In the genomic region with DNA sequence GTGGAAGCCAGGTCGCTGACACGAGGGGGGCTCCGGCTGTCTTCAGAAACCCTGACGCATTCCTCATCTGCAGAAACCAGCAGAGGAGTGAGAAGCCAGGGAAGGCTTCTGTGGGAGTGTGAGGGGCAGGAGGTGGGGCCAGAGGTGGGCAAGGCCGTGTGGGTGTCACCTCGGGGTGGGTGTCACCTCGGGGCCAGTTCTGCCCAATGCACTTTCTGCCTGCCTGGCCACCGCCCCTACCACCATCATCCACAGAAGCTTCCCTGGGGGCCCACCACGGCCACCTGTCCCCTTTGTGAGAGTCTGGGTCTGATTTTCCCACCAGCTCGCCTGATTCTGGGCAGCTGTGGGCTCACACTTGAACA, we compare ENCODE assay signal across 18 mouse cellular contexts. TPM values are rescaled to one million over a fixed set of nuclear protein-coding genes. Genes with fewer than 3 reads are reported as not detected.
DNase-seq lines count a peak whose midpoint lies in the region; ATAC-seq and TF ChIP-seq lines count a peak whose summit lies in the region.
"Had no signal": no experiment of that assay in that cellular context is flagged by ENCODE, and none has a peak within 500 bp of the region (broad histone marks: within the 10 kb centered on the region; RNA-seq: fewer than 3 reads in every experiment).

No protein-coding gene starts in this region.

- no peaks in the 10 kb centered on the region for H3K9me3 ChIP-seq in heart, embryonic 13.5 days
- no peaks in the 10 kb centered on the region for H3K9me3 ChIP-seq in lung, postnatal 0 days (ENCODE audit: low read length)
- H3K9me3 ChIP-seq in liver, embryonic 13.5 days (replicated peaks), result peaks cover 5% of the 10 kb centered on the region; the same call in 1 of the 2 replicates
- H3K9me3 ChIP-seq: embryonic facial prominence, embryonic 12.5 days; heart, embryonic 15.5 days had no signal

- WGBS in heart, embryonic 13.5 days, result 38% methylated on average over 10 of the region's 10 CpGs
- 39% methylated on average over 10 of the region's 10 CpGs for WGBS in lung, postnatal 0 days
- 31% methylated on average over 10 of the region's 10 CpGs for WGBS in lung, adult 2 months
- WGBS in liver, embryonic 13.5 days (ENCODE audit: insufficient replicate concordance), result 40% methylated on average over 10 of the region's 10 CpGs

- peaks cover 26% of the 10 kb centered on the region for H3K4me1 ChIP-seq in heart, embryonic 13.5 days
- no peaks in the 10 kb centered on the region for H3K4me1 ChIP-seq in lung, postnatal 0 days (ENCODE audit: insufficient read depth, low read depth, low read length)
- 0 out of 2 replicates have a peak, but pooled peaks cover 2% of the 10 kb centered on the region for H3K4me1 ChIP-seq in lung, adult 2 months (ENCODE audit: control insufficient read depth, insufficient read depth, low read length)
- peaks cover 81% of the 10 kb centered on the region for H3K4me1 ChIP-seq in liver, embryonic 13.5 days (replicated peaks)
- H3K4me1 ChIP-seq: embryonic facial prominence, embryonic 12.5 days; forebrain, embryonic 13.5 days had no signal

- H3K27me3 ChIP-seq in heart, embryonic 13.5 days (replicated peaks), result peaks cover 32% of the 10 kb centered on the region
- H3K27me3 ChIP-seq in lung, postnatal 0 days (replicated peaks; ENCODE audit: insufficient read depth, low read length), result no peaks in the 10 kb centered on the region
- H3K27me3 ChIP-seq in liver, embryonic 13.5 days, result peaks cover 16% of the 10 kb centered on the region

- no peak for TF ChIP-seq CTCF in lung, postnatal 0 days (IDR thresholded peaks at IDR 0.05)
- no peak for TF ChIP-seq CTCF in lung, adult 2 months (IDR thresholded peaks at IDR 0.05; ENCODE audit: insufficient read depth, low read length)

- no peak for TF ChIP-seq EP300 in lung, postnatal 0 days (IDR thresholded peaks at IDR 0.05)

- H3K9ac ChIP-seq in heart, embryonic 13.5 days, result no peak overlapping the region
- 0 out of 2 replicates have a peak overlapping the region, but pooled peaks have one; percentile 48 for H3K9ac ChIP-seq in lung, postnatal 0 days (replicated peaks; ENCODE audit: low read depth)
- H3K9ac ChIP-seq in liver, embryonic 13.5 days, result peak overlapping the region; percentile 59
- H3K9ac ChIP-seq: embryonic facial prominence, embryonic 12.5 days; forebrain, embryonic 13.5 days; heart, embryonic 15.5 days had no signal

- DNase-seq in heart, adult 18-20 months, result no peak
- DNase-seq in lung, postnatal 0 days (ENCODE audit: low spot score), result no peak
- DNase-seq in lung, adult 2 months, result no peak
- no peak for DNase-seq in liver, embryonic 13.5 days
- no peak for DNase-seq in adrenal gland, postnatal 10 days
- no peak for DNase-seq in c-Kit-positive CD71-positive TER-119-positive erythroid progenitor cells, embryonic 14.5 days (ENCODE audit: low spot score)
- DNase-seq in embryo, embryonic 10 days (ENCODE audit: low spot score), result no peak
- DNase-seq: cerebellum, adult 9-11 months; midbrain, embryonic 14.5 days; thymus, postnatal 14 days had no signal

- TF ChIP-seq POLR2A in lung, adult 2 months (IDR thresholded peaks at IDR 0.05; ENCODE audit: borderline replicate concordance, extremely low read depth, low read depth, low read length), result no peak

- H3K4me3 ChIP-seq in heart, embryonic 13.5 days, result no peak overlapping the region
- no peak overlapping the region for H3K4me3 ChIP-seq in lung, postnatal 0 days (ENCODE audit: low read depth, low read length)
- no peak overlapping the region for H3K4me3 ChIP-seq in lung, adult 2 months (replicated peaks; ENCODE audit: extremely low read depth, low read depth, low read length)
- no peak overlapping the region for H3K4me3 ChIP-seq in liver, embryonic 13.5 days (replicated peaks)
- H3K4me3 ChIP-seq: forebrain, embryonic 13.5 days; heart, embryonic 15.5 days; layer of hippocampus, adult 2 months had no signal

- no peaks in the 10 kb centered on the region for H3K36me3 ChIP-seq in heart, embryonic 13.5 days
- no peaks in the 10 kb centered on the region for H3K36me3 ChIP-seq in lung, postnatal 0 days (ENCODE audit: insufficient read depth, low read length)
- peaks cover 4% of the 10 kb centered on the region for H3K36me3 ChIP-seq in liver, embryonic 13.5 days
- H3K36me3 ChIP-seq: embryonic facial prominence, embryonic 12.5 days; heart, embryonic 15.5 days had no signal

- H3K4me2 ChIP-seq in heart, embryonic 13.5 days, result peak overlapping the region; percentile 25; the same call in 1 of the 2 replicates
- peak overlapping the region; percentile 44 for H3K4me2 ChIP-seq in lung, postnatal 0 days (replicated peaks; ENCODE audit: low read depth, low read length)
- peak overlapping the region; percentile 21 for H3K4me2 ChIP-seq in liver, embryonic 13.5 days
- H3K4me2 ChIP-seq: forebrain, embryonic 13.5 days; heart, embryonic 15.5 days had no signal

- H3K27ac ChIP-seq in heart, embryonic 13.5 days (replicated peaks), result no peak overlapping the region
- H3K27ac ChIP-seq in lung, postnatal 0 days (ENCODE audit: low read length), result peak overlapping the region; percentile 51
- peak overlapping the region; percentile 74 for H3K27ac ChIP-seq in liver, embryonic 13.5 days
- H3K27ac ChIP-seq: embryonic facial prominence, embryonic 12.5 days; forebrain, embryonic 13.5 days; heart, embryonic 15.5 days; layer of hippocampus, adult 2 months had no signal

- ATAC-seq in heart, embryonic 13.5 days (ENCODE audit: extremely low read depth, insufficient number of reproducible peaks, low FRiP score, low TSS enrichment), result no peak
- ATAC-seq in lung, postnatal 0 days, result no peak
- ATAC-seq in liver, embryonic 13.5 days (ENCODE audit: low read depth), result 0 out of 2 replicates have a peak, but pooled peaks have one; percentile 15
- ATAC-seq: forebrain, embryonic 13.5 days; hindbrain, embryonic 16.5 days had no signal

RNA-seq across cellular contexts. Expression of a gene that starts 6.6 kb away (rescaled TPM):
- 0.37 and 0.55 TPM in 2 replicates for polyA plus RNA-seq in heart, embryonic 13.5 days (2015; fragmentation: Nextera tagmentation; extraction: Ambion mirVana)
- total RNA-seq in heart, adult 18-20 months (2021), result under 1 TPM; 0.21 to 0.60 TPM
- polyA plus RNA-seq in lung, postnatal 0 days (2015; fragmentation: Nextera tagmentation; extraction: Ambion mirVana), result 15.5 and 19.1 TPM in 2 replicates
- 53.9 and 61.2 TPM in 2 replicates for polyA plus RNA-seq in lung, adult 2 months (2012; rRNA removed)
- 0.68 and 0.89 TPM in 2 replicates for polyA plus RNA-seq in liver, embryonic 13.5 days (2015; fragmentation: Nextera tagmentation; extraction: Ambion mirVana)
- 1 to 10 TPM in 1 of 2 experiments, under 1 TPM in 1; 0.91 to 2.1 TPM for total RNA-seq in adrenal gland, postnatal 10 days (2021)

RNA-seq across cellular contexts. Expression of a gene that starts 13.1 kb away (rescaled TPM):
- polyA plus RNA-seq in heart, embryonic 13.5 days (2015; fragmentation: Nextera tagmentation; extraction: Ambion mirVana), result 0.31 TPM in 1 of 2 replicates, not detected in the other
- total RNA-seq in heart, adult 18-20 months (2021), result not detected
- polyA plus RNA-seq in lung, postnatal 0 days (2015; fragmentation: Nextera tagmentation; extraction: Ambion mirVana), result 0.33 TPM in 1 of 2 replicates, not detected in the other
- polyA plus RNA-seq in lung, adult 2 months (2012; rRNA removed), result not detected in 2 replicates
- not detected in 2 replicates for polyA plus RNA-seq in liver, embryonic 13.5 days (2015; fragmentation: Nextera tagmentation; extraction: Ambion mirVana)
- total RNA-seq in adrenal gland, postnatal 10 days (2021), result not detected
- total RNA-seq: gastrocnemius, adult 18-20 months; layer of hippocampus, adult 2 months; left cerebral cortex, postnatal 14 days had no signal
- polyA plus RNA-seq: embryonic facial prominence, embryonic 12.5 days; forebrain, embryonic 13.5 days; heart, embryonic 15.5 days; hindbrain, embryonic 16.5 days had no signal

RNA-seq across cellular contexts. Expression of a gene that starts 13.6 kb away (rescaled TPM):
- polyA plus RNA-seq in heart, embryonic 13.5 days (2015; fragmentation: Nextera tagmentation; extraction: Ambion mirVana), result 41.3 and 48.0 TPM in 2 replicates
- 10 to 100 TPM in 1 of 2 experiments, 1 to 10 TPM in 1; 8.1 to 10.1 TPM for total RNA-seq in heart, adult 18-20 months (2021)
- 41.1 and 45.4 TPM in 2 replicates for polyA plus RNA-seq in lung, postnatal 0 days (2015; fragmentation: Nextera tagmentation; extraction: Ambion mirVana)
- polyA plus RNA-seq in lung, adult 2 months (2012; rRNA removed), result 23.6 and 24.4 TPM in 2 replicates
- 68.7 and 70.5 TPM in 2 replicates for polyA plus RNA-seq in liver, embryonic 13.5 days (2015; fragmentation: Nextera tagmentation; extraction: Ambion mirVana)
- total RNA-seq in adrenal gland, postnatal 10 days (2021), result 10 to 100 TPM; 16.5 to 19.7 TPM

RNA-seq across cellular contexts. Expression of a gene that starts 21.8 kb away (rescaled TPM):
- 17.6 and 21.7 TPM in 2 replicates for polyA plus RNA-seq in heart, embryonic 13.5 days (2015; fragmentation: Nextera tagmentation; extraction: Ambion mirVana)
- total RNA-seq in heart, adult 18-20 months (2021), result 10 to 100 TPM; 37.3 to 39.7 TPM
- 38.5 and 38.9 TPM in 2 replicates for polyA plus RNA-seq in lung, postnatal 0 days (2015; fragmentation: Nextera tagmentation; extraction: Ambion mirVana)
- polyA plus RNA-seq in lung, adult 2 months (2012; rRNA removed), result 49.1 and 55.6 TPM in 2 replicates
- polyA plus RNA-seq in liver, embryonic 13.5 days (2015; fragmentation: Nextera tagmentation; extraction: Ambion mirVana), result 41.6 and 44.9 TPM in 2 replicates
- total RNA-seq in adrenal gland, postnatal 10 days (2021), result 10 to 100 TPM; 18.8 to 25.1 TPM

RNA-seq across cellular contexts. Expression of a gene that starts 37.6 kb away (rescaled TPM):
- polyA plus RNA-seq in heart, embryonic 13.5 days (2015; fragmentation: Nextera tagmentation; extraction: Ambion mirVana), result 15.6 and 19.1 TPM in 2 replicates
- total RNA-seq in heart, adult 18-20 months (2021), result 10 to 100 TPM; 37.7 to 39.5 TPM
- 8.6 TPM in 2 replicates for polyA plus RNA-seq in lung, postnatal 0 days (2015; fragmentation: Nextera tagmentation; extraction: Ambion mirVana)
- 51.0 and 56.4 TPM in 2 replicates for polyA plus RNA-seq in lung, adult 2 months (2012; rRNA removed)
- 12.7 and 13.8 TPM in 2 replicates for polyA plus RNA-seq in liver, embryonic 13.5 days (2015; fragmentation: Nextera tagmentation; extraction: Ambion mirVana)
- total RNA-seq in adrenal gland, postnatal 10 days (2021), result 10 to 100 TPM; 36.6 to 51.9 TPM
